Mouse (Mus musculus) heart, adult 2 months (tissue): ENCODE results near the gene Dppa5a. TPM values are rescaled to one million over a fixed set of nuclear protein-coding genes. Genes with fewer than 3 reads are reported as not detected.
"Not testable (repeated sequence)": the region's sequence is repeated elsewhere in the genome, so short reads cannot be mapped to it uniquely, and the experiment has no call there.

ENCODE experiments used
- DNase-seq, 2 experiments: peaks; one replicate each; pipeline ENCODE4 v3.0.0; 2021
- H3K27ac ChIP-seq: fragments of 200-600 bp; 2 replicates; pipeline ENCODE4 v1.8.1; 2022
- H3K27me3 ChIP-seq: fragments of 200-500 bp; 2 replicates; pipeline ENCODE4 v1.6.1; 2012; ENCODE audit warnings: mild to moderate bottlenecking, low read length, inconsistent platforms, mixed read lengths; ENCODE audit not compliant: control insufficient read depth, insufficient read depth
- H3K36me3 ChIP-seq: fragments of 200-500 bp; 2 replicates; pipeline ENCODE4 v1.6.1; 2012; ENCODE audit warnings: low read length, inconsistent platforms; ENCODE audit not compliant: control insufficient read depth, insufficient read depth
- H3K4me1 ChIP-seq: fragments of 200-500 bp; 2 replicates; pipeline ENCODE4 v1.6.1; 2011; ENCODE audit warnings: low read length; ENCODE audit not compliant: control insufficient read depth, insufficient read depth
- H3K4me3 ChIP-seq: fragments of 200-600 bp; 2 replicates; pipeline ENCODE4 v1.8.1; 2022
- H3K79me2 ChIP-seq: fragments of 200-500 bp; replicated peaks from 2 replicates; pipeline ENCODE4 v1.6.1; 2012; ENCODE audit warnings: mild to moderate bottlenecking, inconsistent platforms, low read length, moderate library complexity, mixed read lengths; ENCODE audit not compliant: control insufficient read depth, insufficient read depth
- H3K9ac ChIP-seq: fragments of 200-500 bp; 2 replicates; pipeline ENCODE4 v1.6.1; 2012; ENCODE audit warnings: low read depth, mild to moderate bottlenecking, control low read depth, inconsistent platforms, low read length, mixed read lengths
- CTCF ChIP-seq: fragments of 200-600 bp; IDR thresholded peaks from 2 replicates; pipeline ENCODE4 v1.8.1; 2022; ENCODE audit warnings: antibody characterized with exemption, mild to moderate bottlenecking, moderate library complexity
- EP300 ChIP-seq: fragments of 200-500 bp; IDR thresholded peaks from 2 replicates; pipeline ENCODE4 v1.6.1; 2011; ENCODE audit warnings: low read depth, low read length, control low read depth; ENCODE audit not compliant: insufficient read depth
- WGBS: fragments of 180-500 bp; shearing (Covaris S2); methylation state at CpG from one replicate; pipeline ENCODE4 v1.1.7; 2018; 5-methylcytosine and 5-hydroxymethylcytosine counted together
- intact Hi-C: fragments of 180-260 bp; cut with DNase I; formaldehyde crosslinking; loops from one replicate; pipeline ENCODE4 v1.15.1; 2025
- polyA plus RNA-seq: library from polyadenylated mRNA; depleted of rRNA; stranded (reverse); fragments of >200 nt; gene quantifications from 2 replicates; pipeline ENCODE4 v1.2.3, GENCODE M21; 2012; rRNA removed
- total RNA-seq, 2 experiments: library from RNA; stranded (reverse); gene quantifications; 2 replicates each; pipeline ENCODE4 v1.2.3; 2021

Dppa5a gene
- total and polyA plus RNA-seq, 3 experiments = not detected

GRCm38 (mm10) chr9:78340324-78340723 lies 27.7 kb downstream of the Dppa5a start:
- intact Hi-C loops, H3K4me1 ChIP-seq, H3K27ac ChIP-seq, H3K36me3 ChIP-seq, H3K27me3 ChIP-seq, H3K9ac ChIP-seq, H3K4me3 ChIP-seq, H3K79me2 ChIP-seq: not testable (repeated sequence)
- peak; percentile 86 for TF ChIP-seq CTCF
- 15% methylated on average over 8 of the region's 8 CpGs for WGBS
- peak; percentile 21 to 61 for DNase-seq

GRCm38 (mm10) chr9:78337050-78337449 lies 30.9 kb downstream of the Dppa5a start:
- H3K4me3 ChIP-seq, H3K27me3 ChIP-seq, H3K79me2 ChIP-seq, H3K9ac ChIP-seq, H3K27ac ChIP-seq, intact Hi-C loops, DNase-seq, H3K36me3 ChIP-seq, H3K4me1 ChIP-seq: not testable (repeated sequence)

GRCm38 (mm10) chr9:78327289-78327688 lies 40.7 kb downstream of the Dppa5a start, which contains the start of gene Omt2b:
TSS of gene Omt2b (plus strand) at chr9:78327589.
- intact Hi-C loops = not testable (repeated sequence)

GRCm38 (mm10) chr9:78319499-78319898 lies 48.5 kb downstream of the Dppa5a start:
- H3K79me2 ChIP-seq = no peaks in the 10 kb centered on the region
- no peaks in the 10 kb centered on the region for H3K36me3 ChIP-seq
- peak; percentile 70 for TF ChIP-seq CTCF
- TF ChIP-seq EP300 = no peak
- no peaks in the 10 kb centered on the region for H3K4me1 ChIP-seq
- 5% methylated on average over 1 of the region's 1 CpGs for WGBS
- no peak overlapping the region for H3K9ac ChIP-seq
- DNase-seq = no peak
- H3K4me3 ChIP-seq = no peak overlapping the region
- H3K27me3 ChIP-seq = no peaks in the 10 kb centered on the region
- intact Hi-C loops = no loop called here
- H3K27ac ChIP-seq = no peak overlapping the region

More at GRCm38 (mm10) chr9:78327289-78327688, 40.7 kb downstream of the Dppa5a start, which contains the start of gene Omt2b:
- 82% methylated on average over 1 of the region's 1 CpGs for WGBS
- not testable (repeated sequence) for H3K36me3 ChIP-seq, H3K27me3 ChIP-seq, H3K79me2 ChIP-seq, DNase-seq, H3K27ac ChIP-seq, H3K9ac ChIP-seq, H3K4me1 ChIP-seq, H3K4me3 ChIP-seq

Other genes with a start within 250 kb of the Dppa5a start
- gene Gsta4, start 185.4 kb downstream of the Dppa5a start, total RNA-seq = 100 to 1,000 TPM; 100 to 104 TPM
- 53.4 and 88.7 TPM in 2 replicates for gene Gsta4, start 185.4 kb downstream of the Dppa5a start, polyA plus RNA-seq
- 1 to 10 TPM; 1.3 to 2.2 TPM for gene Gsta1, start 137.5 kb downstream of the Dppa5a start, total RNA-seq
- gene Gsta1, start 137.5 kb downstream of the Dppa5a start, polyA plus RNA-seq = 0.66 and 2.3 TPM in 2 replicates
- 1 to 10 TPM; 1.1 to 1.6 TPM for gene Gm3776, start 111.0 kb downstream of the Dppa5a start, total RNA-seq
- gene Gm3776, start 111.0 kb downstream of the Dppa5a start, polyA plus RNA-seq = 0.18 and 1.1 TPM in 2 replicates
- under 1 TPM in 1 of 2 experiments, not detected in 1; 0.44 TPM for gene Gm10639, start 78.3 kb downstream of the Dppa5a start, total RNA-seq
- 0.18 TPM in 1 of 2 replicates, not detected in the other for gene Gm10639, start 78.3 kb downstream of the Dppa5a start, polyA plus RNA-seq
- gene Omt2a, start 53.4 kb downstream of the Dppa5a start, total RNA-seq = not detected
- gene Omt2a, start 53.4 kb downstream of the Dppa5a start, polyA plus RNA-seq = not detected in 2 replicates
- not detected for gene Omt2b, start 40.6 kb downstream of the Dppa5a start, total RNA-seq
- not detected in 2 replicates for gene Omt2b, start 40.6 kb downstream of the Dppa5a start, polyA plus RNA-seq
- under 1 TPM; 0.50 to 0.84 TPM for gene Gsta2, start 12.4 kb downstream of the Dppa5a start, total RNA-seq
- 0.25 TPM in 1 of 2 replicates, not detected in the other for gene Gsta2, start 12.4 kb downstream of the Dppa5a start, polyA plus RNA-seq
- not detected for gene Ooep, start 10.5 kb upstream of the Dppa5a start, total RNA-seq
- not detected in 2 replicates for gene Ooep, start 10.5 kb upstream of the Dppa5a start, polyA plus RNA-seq
- not detected for gene Ddx43, start 27.6 kb upstream of the Dppa5a start, total RNA-seq
- not detected in 2 replicates for gene Ddx43, start 27.6 kb upstream of the Dppa5a start, polyA plus RNA-seq
- gene Cgas, start 75.1 kb upstream of the Dppa5a start, total RNA-seq = under 1 TPM; 0.43 to 0.55 TPM
- 0.20 and 0.32 TPM in 2 replicates for gene Cgas, start 75.1 kb upstream of the Dppa5a start, polyA plus RNA-seq
- gene Mto1, start 80.0 kb upstream of the Dppa5a start, total RNA-seq = 10 to 100 TPM; 22.5 to 27.6 TPM
- 15.8 and 24.9 TPM in 2 replicates for gene Mto1, start 80.0 kb upstream of the Dppa5a start, polyA plus RNA-seq
- not detected for gene Gm17324, start 80.6 kb upstream of the Dppa5a start, total RNA-seq
- not detected in 2 replicates for gene Gm17324, start 80.6 kb upstream of the Dppa5a start, polyA plus RNA-seq
- gene Eef1a1, start 121.0 kb upstream of the Dppa5a start, total RNA-seq = 1,000 to 10,000 TPM in 1 of 2 experiments, 100 to 1,000 TPM in 1; 970 to 1,045 TPM
- gene Eef1a1, start 121.0 kb upstream of the Dppa5a start, polyA plus RNA-seq = 901 and 1,346 TPM in 2 replicates
- 1 to 10 TPM; 3.8 to 4.9 TPM for gene Slc17a5, start 219.9 kb upstream of the Dppa5a start, total RNA-seq
- gene Slc17a5, start 219.9 kb upstream of the Dppa5a start, polyA plus RNA-seq = 5.1 TPM in 2 replicates
- under 1 TPM; 0.77 to 0.89 TPM for gene Cd109, start 247.4 kb upstream of the Dppa5a start, total RNA-seq
- gene Cd109, start 247.4 kb upstream of the Dppa5a start, polyA plus RNA-seq = 0.88 and 1.3 TPM in 2 replicates